Mouse (Mus musculus) retina, adult 2 months (tissue): ENCODE measurements around the gene Psat1.

ENCODE experiments used
- DNase-seq: peaks from one replicate; pipeline ENCODE4 v3.0.0-alpha.2; 2012; ENCODE audit warnings: low read depth, low spot score

Psat1 gene

DNA sequence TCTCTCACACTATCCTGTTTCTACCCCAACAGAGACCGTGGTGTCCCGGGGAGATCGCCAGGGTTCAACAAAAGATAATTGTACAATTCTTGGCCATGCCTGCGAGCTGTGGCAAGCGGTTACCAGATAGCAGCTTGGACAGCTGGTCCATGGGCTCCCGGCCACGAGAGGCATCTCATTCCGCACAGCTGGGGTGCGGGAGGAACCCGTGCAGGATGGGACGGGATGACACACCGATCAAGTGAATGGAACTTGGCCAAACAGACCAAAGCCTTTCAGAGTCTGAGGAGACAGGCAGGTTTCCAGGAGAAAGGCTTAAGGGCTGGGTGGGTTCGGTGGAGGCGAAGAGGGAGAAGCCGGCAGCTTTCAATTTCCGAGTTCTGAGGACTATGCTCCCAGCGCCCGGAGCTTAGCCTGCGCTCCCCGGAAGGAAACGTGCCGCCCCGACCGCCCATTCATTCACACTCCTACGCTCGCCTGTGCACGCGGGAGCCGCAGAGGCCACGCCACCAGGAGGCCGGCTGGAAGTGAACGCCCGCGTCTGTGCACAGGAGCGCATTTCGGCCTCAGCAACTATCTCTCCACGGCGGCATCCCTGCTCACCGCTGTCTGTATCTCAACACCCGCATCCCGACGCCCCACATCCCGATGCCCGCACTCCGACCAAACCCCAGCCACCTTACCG is 22.8 kb downstream of the Psat1 start:
- no peak for DNase-seq

DNA sequence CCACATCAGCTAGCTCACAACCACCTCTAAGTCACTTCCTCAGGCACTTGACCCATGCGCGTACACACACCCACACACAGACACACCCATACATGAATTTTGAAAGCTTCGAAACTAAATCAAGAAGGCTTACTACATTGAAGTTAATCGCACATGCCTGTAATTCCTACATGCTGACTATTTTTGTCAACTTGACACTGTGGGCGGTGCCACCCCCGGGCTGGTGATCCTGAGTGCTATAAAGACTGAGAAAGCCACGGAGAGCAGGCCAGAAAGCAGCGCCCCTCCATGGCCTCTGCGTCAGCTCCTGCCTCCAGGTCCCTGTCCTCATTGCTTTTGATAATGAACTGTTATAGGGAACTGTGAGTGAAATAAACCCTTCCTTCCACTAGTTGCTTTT is 23.7 kb downstream of the Psat1 start:
- DNase-seq, result no peak

DNA sequence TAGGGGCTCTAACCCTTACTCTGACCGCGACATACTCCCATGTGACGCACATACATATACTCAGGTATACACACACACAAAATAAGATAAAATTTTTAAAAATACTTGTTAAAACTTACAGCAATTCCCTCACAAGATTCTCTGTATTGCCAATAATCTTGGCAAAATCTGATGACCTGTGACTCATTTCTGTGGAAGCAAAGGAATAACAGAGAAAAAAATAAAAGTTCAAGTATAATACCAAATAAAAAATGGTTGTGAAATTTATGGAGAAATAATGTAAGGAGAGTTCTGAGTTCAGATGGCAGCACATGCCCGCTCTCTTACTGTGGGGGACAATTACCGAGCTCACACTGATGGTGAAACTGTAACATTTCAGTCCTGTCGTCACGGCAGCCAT is 27.8 kb downstream of the Psat1 start:
- no peak for DNase-seq

DNA sequence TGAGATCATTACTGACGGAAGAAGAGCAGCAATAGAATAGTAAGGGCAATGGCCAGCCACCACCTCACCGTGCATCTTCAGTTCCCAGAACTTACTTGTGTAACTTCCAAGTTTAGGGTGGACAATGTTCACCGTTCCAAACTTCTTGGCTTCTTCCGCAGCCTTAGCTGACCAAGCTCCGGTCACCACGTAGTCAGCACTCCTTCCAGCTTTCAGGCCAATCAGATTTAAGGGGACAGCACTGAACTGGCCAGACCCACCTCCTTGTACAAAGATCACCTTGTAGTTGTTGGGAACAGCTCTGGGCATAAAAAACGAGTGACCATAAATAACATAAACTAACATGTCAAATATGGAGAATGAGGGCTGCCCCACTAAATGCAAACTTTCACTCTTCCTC is 29.0 kb downstream of the Psat1 start:
- DNase-seq, result no peak

DNA sequence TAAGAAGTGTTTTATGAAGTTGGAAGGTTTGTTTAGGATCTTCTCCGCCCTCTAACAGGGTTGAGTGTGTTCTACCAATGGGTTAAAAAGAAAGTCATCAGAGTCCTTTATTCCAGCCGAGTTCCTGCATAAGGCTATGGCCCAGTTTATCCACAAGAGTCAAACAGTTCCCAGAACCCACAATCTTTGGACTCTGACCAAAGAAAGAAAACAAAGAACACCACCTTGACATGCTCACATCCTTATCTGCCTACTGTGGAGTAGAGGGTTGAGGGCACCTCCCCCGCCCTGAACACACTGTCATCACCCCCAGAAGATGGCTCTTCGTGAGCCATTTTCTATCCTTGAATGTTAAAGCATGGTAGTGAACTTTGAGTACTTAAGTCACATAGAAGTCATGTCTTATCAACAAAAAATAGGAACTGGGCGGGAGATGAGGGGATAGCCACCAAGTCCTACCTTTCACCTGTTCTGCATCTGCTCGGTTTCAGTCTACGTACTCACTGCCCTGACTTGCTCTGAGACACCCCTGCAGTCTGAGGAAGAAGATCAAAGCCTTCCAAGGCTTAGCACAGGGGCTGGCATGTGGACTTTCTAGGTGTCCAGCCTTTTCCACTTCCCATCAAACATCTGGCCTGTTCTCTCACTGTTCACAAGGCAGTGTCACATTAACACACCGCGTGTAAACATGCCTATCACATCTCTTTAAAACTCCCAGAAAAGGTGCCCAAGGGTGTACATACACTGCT is 33.7 kb downstream of the Psat1 start:
- DNase-seq, result no peak

DNA sequence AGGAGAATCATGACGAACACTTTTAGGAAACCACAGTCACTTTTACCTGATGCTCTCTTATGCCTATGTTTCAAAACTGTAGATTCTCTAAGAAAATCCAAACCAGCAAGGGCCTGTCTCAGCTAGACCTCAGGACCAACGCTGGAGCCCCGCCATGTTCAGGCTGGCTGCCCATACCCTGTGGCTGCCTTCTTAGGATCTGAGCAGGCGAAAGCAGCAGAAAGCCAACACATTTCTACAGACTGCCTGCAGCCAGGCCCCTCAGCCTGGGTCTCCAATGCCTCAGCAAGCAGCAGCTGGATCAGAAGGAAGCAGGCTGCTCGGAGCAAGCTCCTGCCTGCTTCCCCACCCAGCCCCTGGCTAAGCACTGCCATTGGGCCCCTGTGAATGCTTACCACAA is 35.7 kb downstream of the Psat1 start:
- DNase-seq, result no peak

DNA sequence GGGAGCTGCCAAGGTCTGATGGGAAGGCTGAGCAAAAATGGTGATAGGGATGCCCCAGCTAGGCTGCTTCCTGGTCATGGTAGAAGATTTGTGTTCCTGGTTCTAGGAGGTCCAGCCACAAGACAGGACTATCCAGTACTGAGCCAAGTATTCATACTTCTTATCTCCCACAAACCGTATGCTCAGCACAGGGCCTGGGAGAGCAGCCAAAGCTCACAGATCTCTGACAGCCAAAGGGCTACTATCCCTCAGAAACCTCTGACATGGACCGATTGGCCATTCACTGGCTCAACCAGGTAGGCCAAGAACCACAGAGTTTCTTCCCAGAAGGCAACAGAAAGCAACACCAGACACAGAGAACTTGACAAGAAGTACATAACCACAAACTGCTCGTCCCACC is 36.1 kb downstream of the Psat1 start:
- DNase-seq, result no peak

DNA sequence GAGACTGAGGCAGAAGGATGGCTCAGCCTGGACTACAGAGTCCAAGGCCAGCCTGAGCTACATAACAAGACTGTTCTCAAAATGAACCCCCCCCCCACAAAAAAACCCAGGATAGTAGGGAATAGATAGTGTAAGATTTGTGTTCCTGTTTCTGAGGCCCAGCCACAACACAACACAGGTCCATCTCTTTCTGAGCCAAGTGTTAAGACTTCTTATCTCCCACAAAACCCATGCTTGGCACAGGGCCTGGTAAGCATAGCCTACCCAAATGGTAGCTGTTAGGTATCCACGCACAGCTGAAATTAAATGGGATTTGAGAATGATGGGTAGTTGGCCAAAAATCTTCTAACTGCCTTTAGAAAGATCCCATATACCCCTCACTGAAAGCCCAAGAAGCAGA is 36.6 kb downstream of the Psat1 start:
- DNase-seq, result no peak

DNA sequence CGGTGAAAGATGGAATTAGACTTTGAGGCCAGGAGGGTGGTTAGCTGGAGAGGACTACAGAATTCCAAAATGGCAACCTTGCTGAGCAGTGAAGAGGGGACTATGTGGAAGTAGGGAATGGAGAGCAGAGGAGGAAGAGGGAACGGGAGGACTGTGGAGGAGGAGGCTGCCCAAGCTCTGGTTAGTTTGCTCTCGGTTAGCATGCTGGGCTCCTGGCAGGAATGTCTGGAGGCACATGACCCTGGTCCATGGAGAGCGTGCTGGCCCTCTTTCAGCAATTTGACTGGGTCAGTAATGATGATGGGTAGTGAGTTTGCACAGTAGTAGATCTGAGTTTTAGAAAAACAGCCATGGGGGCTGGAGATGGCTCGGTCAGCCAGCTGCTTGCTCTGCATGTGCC is 39.1 kb downstream of the Psat1 start:
- no peak for DNase-seq

DNA sequence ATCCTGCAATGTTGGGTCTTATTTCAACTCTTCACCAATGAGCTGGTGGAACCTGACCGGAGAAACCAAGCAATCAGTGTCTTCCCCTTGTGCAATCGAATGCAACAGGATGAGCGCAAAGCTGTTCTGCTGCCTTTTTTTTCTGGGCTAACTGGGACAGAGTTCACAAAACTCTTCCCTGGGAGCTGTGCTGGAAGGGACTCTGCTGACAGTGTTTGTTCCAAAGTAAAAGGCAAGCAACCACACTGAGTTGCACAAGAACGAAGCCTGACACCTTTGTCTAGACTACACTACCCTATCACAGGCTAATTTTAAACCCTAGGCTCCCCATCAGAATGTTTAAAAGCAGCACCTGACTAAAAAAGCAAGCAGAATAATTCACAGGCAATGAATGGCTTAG is 42.4 kb downstream of the Psat1 start:
- DNase-seq, result no peak

DNA sequence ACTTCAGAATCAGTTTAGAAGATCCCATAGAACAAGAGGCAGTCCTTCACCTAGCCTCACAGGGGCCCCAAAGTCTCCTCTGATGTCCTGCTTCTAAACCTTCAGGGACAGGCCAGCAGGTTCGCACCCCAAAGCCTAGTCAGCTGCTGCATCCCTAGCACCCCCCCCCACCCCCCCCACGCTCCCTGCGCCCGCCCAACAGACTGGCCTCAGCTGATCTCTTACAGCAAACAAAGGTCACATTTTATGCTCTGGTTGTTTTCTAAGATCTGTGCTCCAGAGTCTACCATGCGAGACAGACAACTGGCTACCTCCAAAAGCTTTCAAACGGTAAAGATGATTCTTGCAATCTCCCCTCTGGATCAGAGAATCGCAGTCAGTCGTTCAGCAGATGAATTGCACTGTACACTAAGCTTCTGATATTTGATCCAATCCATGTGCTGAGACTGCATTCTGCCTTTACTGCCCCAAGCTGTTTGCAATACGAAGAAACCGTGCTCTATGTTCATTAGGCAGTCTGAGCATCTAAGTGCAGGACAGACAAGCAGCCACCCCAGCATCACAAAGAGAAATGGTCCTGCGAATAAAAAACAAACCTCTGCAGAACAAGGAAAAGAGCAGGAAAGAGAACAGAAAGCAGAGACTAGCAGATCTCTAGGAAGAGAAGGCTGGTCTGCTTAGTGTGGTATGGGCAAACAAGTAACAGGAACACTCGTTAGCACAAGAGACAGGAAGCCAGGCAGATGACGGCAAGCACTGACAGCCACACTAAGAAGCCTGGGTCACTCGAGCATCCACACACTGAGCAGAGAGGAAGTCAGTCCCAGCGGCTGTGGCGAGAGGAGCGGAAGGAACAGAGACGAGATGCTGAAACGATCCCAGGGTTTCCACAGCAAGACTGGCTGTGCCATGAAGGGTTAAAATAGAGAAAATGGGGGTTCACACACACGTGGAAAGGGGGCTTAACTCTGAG is 43.3 kb downstream of the Psat1 start:
- no peak for DNase-seq

DNA sequence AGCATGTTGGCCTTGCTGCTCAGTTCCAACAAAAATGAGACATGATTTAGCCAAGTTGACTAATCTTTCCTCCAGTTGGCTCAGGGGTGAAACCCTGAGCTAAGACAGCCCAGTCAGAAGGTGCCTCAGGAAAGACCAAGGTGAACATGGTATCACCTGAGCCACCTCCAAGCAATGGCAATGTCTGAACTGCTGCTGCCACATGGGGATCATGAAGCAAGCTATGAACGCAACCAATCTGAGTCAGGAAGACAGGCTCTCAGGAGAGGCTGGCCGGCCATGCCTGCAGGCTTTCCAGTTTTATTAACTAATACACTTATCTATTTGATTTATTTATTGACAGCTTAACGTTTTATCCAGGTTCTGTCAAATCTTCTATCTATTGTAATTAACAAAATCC is 51.5 kb downstream of the Psat1 start:
- no peak for DNase-seq

DNA sequence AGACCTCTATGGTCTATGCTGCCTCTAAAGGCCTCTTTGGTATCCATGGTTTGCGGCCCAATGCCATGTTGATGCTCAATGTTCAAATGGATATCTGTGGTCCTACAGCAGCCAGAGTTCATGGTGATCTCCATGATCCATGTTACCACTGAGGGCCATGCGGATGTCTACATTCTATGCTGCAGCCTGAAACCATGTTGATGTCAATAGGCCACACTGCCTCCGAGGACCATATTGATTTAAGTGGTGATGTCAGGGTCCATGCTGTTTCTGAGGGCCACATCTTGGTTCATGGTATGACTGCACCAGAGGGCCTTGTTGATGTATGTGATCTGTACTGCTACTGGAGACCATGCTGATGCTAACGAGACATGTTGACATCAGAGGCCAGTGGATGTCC is 55.0 kb downstream of the Psat1 start:
- no peak for DNase-seq

DNA sequence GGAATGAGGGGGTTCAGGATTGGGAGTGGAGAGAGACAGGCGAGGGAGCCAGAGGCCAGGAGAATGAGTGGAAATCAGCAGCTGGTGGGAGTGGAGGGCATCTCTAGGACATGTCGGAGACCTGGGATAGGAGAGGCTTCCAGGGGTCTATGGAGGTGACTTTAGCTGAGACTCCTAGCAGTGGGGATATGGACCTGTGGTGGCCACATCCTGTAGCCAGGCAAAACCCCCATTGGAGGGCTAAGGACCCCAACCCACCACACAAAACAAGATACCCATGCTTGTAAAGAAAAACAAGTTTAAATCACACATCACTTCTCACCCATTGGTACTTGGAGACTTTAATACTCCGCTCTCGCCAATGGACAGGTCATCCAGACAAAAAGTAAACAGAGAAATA is 58.7 kb downstream of the Psat1 start:
- DNase-seq, result no peak

DNA sequence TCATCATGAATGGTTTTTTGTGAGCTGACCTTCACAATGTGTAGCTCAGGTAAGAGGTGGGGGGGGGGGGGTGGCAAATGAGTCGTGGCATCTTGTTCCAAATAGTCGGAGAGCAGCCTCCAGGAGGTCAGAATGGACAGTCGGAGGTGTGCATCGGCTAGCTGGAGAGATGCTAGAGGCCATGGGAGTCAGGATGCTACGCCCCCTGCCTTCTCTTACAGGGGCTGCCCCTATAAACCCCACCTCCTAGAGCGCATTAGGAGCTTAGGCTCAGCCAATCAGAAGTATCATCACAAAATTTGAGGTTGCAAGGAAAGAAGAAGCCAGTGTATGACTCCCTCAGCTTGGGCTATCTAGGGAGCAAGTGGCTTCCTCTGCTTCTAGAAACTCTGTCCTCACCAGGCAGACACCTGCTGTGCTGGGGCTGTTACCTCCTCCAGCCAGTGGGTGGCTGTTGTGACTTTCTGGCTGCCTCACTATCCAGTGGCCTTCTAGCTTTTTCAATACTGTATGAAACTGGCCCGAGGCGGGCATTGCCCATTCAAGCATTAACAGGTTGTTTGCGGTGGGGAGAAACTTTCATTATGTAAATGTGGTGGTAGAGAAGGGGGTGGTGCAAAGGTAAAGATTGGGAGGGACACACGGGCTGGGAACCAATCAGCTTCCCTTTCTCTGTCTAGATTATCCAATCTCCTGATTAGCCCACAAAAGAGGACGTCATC is 64.3 kb downstream of the Psat1 start:
- DNase-seq, result no peak

DNA sequence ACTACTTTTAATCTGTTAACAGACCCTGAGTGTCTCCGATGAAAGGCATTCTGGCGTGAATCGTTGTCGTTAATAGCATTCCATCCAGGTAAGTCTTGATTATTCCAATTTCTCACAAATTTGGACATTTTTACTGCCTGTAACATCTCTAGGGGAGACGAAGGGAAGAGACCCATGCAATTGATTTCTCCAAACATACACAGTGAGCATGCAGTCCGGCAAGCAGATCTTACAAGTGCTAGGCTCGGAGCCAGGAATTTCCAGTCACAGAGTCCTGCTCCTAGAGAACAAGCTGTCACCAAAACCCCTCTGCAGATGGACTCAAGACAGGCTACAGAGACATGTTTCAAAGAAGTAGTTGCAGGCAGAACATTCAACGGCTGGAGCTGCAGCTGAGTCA is 66.4 kb downstream of the Psat1 start:
- no peak for DNase-seq

DNA sequence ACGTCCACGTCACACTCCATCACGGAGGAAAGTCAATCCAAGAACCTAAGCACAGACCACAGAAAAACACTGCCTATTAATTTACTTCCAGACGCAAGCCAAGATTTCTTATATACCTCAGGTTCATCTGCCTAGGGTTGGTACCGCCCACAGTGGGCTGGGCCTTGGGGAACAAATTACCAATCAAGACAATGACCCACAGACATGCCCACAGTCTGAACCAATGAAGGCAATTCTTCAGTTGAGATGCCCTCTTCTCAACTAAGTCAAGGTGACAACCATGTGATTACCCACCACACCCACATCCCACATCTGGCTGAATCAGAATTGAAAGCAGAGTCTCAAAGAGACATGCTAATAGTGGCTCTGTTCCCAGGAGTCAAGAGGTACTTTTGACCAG is 67.9 kb downstream of the Psat1 start:
- no peak for DNase-seq

DNA sequence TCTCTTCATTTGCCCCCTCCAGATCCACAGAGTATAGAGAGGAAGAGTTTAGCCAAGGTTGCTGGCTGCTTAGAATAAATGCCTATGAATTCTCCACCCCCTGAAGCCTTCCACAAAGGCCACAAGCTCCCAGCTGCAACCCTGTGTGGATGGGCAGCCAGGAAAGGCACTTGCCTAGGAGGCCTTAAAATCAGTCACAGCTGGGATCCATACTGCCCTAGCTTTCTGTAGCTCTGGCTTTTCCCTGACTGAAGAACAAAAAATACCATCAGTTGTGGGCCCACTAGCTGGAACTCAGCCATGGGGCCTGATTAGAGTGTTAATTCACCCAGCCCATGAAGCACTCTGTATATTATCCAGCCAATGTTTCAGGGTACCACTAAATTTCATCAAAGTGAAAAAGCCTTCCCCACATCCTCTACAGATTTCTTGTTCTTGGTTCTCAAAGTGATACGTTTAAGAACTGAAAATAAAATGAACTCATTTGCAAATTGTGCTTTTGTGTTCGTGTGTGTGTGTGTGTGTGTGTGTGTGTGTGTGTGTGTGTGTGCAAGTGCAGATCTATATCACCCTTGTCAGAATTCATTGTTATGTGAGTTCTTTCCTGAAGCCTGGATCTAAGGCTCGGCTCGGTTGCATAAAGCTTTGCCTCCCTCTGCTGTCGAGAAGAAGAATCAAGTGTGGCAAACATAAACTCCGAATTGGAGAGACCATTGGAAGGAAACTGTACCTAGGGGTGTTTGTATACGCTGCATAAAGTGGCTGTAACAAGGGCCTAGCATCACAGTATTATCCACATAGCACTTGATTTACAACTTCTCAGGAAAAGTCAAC is 78.1 kb downstream of the Psat1 start:
- no peak for DNase-seq

DNA sequence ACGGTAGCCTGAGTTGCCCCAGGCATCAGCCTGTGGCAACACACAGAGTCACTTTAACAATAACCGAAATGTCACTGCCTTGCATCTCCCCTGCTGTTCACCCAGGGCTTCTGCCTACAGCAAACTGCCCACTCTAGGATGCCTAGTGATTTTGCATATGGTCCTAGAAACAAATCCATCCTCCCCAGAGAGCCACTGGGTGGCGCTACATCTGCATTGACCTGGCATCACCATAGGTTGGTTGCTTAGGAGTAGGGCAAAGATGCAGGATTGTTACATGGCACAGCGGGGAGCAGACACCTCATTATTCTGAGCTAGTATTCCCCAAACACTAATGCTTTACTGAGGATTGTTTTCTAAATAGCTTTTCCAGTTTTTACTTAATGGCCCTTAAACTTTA is 80.3 kb downstream of the Psat1 start:
- DNase-seq, result no peak

DNA sequence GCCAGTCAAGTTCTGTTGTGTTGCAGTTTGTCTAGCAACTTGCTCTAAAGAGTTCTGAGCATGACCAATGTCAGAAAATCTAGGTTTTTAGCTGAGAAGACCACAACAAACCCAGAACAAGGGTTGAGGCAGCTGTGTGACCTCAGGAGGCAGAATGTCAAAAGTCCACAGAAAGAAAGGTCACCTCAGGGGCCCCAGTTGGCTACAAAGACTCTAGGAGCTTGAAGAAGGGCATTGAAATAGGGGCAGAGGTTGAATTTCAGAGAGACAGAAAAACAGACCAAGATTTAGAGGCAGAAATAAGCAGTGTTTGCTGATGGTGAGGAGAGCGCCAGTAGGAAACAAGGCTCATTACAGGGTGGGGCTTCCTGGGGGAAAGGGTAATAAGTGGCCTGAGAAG is 81.0 kb downstream of the Psat1 start:
- DNase-seq, result no peak

DNA sequence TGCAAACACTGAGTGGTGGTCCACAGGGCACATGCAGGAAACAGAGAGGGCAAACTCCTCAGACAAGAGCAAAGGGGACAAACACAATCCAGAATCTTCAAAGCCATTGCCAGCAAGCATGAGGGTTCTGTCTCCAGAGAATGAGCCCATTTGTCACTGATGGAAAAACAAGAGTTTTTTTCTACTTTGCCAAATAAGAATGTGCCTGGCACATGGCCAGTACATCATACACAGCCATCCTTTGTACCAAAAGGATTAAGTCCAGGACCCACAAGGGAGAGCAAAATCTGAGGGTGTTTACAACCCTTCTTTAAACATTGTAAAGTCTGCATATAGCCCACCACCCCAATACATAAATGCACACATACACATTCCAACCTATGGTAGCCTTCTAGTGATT is 81.7 kb downstream of the Psat1 start:
- no peak for DNase-seq
